ENCODE assay signal across 25 mouse cellular contexts in genomic region chr1:23855623-23856022, GRCm38 (mm10).
DNase-seq lines count a peak whose midpoint lies in the region; ATAC-seq and TF ChIP-seq lines count a peak whose summit lies in the region.
"Had no signal": no experiment of that assay in that cellular context is flagged by ENCODE, and none has a peak within 500 bp of the region (broad histone marks: within the 10 kb centered on the region; RNA-seq: fewer than 3 reads in every experiment).

No protein-coding gene starts in this region.

- TF ChIP-seq CTCF in hindbrain, postnatal 0 days (IDR thresholded peaks at IDR 0.05; ENCODE audit: low read depth) = no peak
- TF ChIP-seq CTCF in midbrain, postnatal 0 days (IDR thresholded peaks at IDR 0.05) = no peak

- 80% methylated on average over 3 of the region's 3 CpGs for WGBS in hindbrain, postnatal 0 days
- 91% methylated on average over 3 of the region's 3 CpGs for WGBS in hindbrain, embryonic 12.5 days
- 86% methylated on average over 3 of the region's 3 CpGs for WGBS in midbrain, postnatal 0 days
- 87% methylated on average over 3 of the region's 3 CpGs for WGBS in midbrain, embryonic 14.5 days

- H3K27ac ChIP-seq in hindbrain, postnatal 0 days = no peak overlapping the region
- H3K27ac ChIP-seq in hindbrain, embryonic 12.5 days = no peak overlapping the region
- no peak overlapping the region for H3K27ac ChIP-seq in midbrain, postnatal 0 days (ENCODE audit: low read depth, low read length)
- H3K27ac ChIP-seq in midbrain, embryonic 14.5 days (replicated peaks; ENCODE audit: low read depth, low read length) = no peak overlapping the region
- H3K27ac ChIP-seq: embryonic facial prominence, embryonic 10.5 days; embryonic facial prominence, embryonic 12.5 days; forebrain, embryonic 13.5 days; forebrain, embryonic 15.5 days had no signal

- DNase-seq in cerebellum, postnatal 10 days = peak; percentile 41 to 43
- no peak for DNase-seq in cerebellum, adult 18-20 months
- DNase-seq in hindbrain, postnatal 0 days (ENCODE audit: low spot score) = no peak
- peak; percentile 16 for DNase-seq in left cerebral cortex, postnatal 4 days
- DNase-seq in left cerebral cortex, postnatal 36 days (ENCODE audit: low spot score in 2 of 2) = no peak
- peak; percentile 19 for DNase-seq in midbrain, postnatal 0 days (ENCODE audit: low spot score)
- no peak for DNase-seq in midbrain, embryonic 14.5 days
- DNase-seq: adrenal gland, adult 8-10 months; adrenal gland, postnatal 14 days; adrenal gland, postnatal 36 days; B cell, adult 2 months; cerebellum, adult 11-12 months; cerebellum, adult 8-10 months; cerebellum, adult 9-11 months; cerebellum, postnatal 25 days had no signal

- no peak overlapping the region for H3K9ac ChIP-seq in hindbrain, postnatal 0 days (replicated peaks; ENCODE audit: low read length)
- no peak overlapping the region for H3K9ac ChIP-seq in hindbrain, embryonic 12.5 days
- H3K9ac ChIP-seq in midbrain, postnatal 0 days (replicated peaks; ENCODE audit: low read length, poor library complexity, severe bottlenecking) = no peak overlapping the region
- no peak overlapping the region for H3K9ac ChIP-seq in midbrain, embryonic 14.5 days (replicated peaks; ENCODE audit: low read length)
- H3K9ac ChIP-seq: embryonic facial prominence, embryonic 12.5 days; forebrain, embryonic 13.5 days; forebrain, embryonic 15.5 days had no signal

- H3K36me3 ChIP-seq in hindbrain, postnatal 0 days (ENCODE audit: insufficient read depth, low read length) = peaks cover 21% of the 10 kb centered on the region
- peaks cover 16% of the 10 kb centered on the region for H3K36me3 ChIP-seq in hindbrain, embryonic 12.5 days
- peaks cover 28% of the 10 kb centered on the region for H3K36me3 ChIP-seq in midbrain, postnatal 0 days (ENCODE audit: insufficient read depth, low read length)
- H3K36me3 ChIP-seq in midbrain, embryonic 14.5 days (ENCODE audit: control insufficient read depth, insufficient read depth, low read length) = peaks cover 34% of the 10 kb centered on the region

- no peaks in the 10 kb centered on the region for H3K4me1 ChIP-seq in hindbrain, postnatal 0 days (ENCODE audit: insufficient read depth, low read length)
- no peaks in the 10 kb centered on the region for H3K4me1 ChIP-seq in hindbrain, embryonic 12.5 days
- no peaks in the 10 kb centered on the region for H3K4me1 ChIP-seq in midbrain, postnatal 0 days (ENCODE audit: insufficient read depth, low read length)
- no peaks in the 10 kb centered on the region for H3K4me1 ChIP-seq in midbrain, embryonic 14.5 days (ENCODE audit: control insufficient read depth, insufficient read depth, low read length)
- H3K4me1 ChIP-seq: embryonic facial prominence, embryonic 10.5 days; embryonic facial prominence, embryonic 12.5 days; forebrain, embryonic 13.5 days; forebrain, embryonic 15.5 days had no signal

- no peaks in the 10 kb centered on the region for H3K9me3 ChIP-seq in hindbrain, postnatal 0 days (ENCODE audit: low read length)
- H3K9me3 ChIP-seq in hindbrain, embryonic 12.5 days (replicated peaks) = no peaks in the 10 kb centered on the region
- H3K9me3 ChIP-seq in midbrain, postnatal 0 days (ENCODE audit: low read length) = no peaks in the 10 kb centered on the region
- no peaks in the 10 kb centered on the region for H3K9me3 ChIP-seq in midbrain, embryonic 14.5 days (ENCODE audit: control insufficient read depth, low read length)
- H3K9me3 ChIP-seq: embryonic facial prominence, embryonic 10.5 days; embryonic facial prominence, embryonic 12.5 days; forebrain, embryonic 13.5 days; forebrain, embryonic 15.5 days; G1E had no signal

- ATAC-seq in hindbrain, postnatal 0 days = 0 out of 2 replicates have a peak, but pooled peaks have one; percentile 40
- ATAC-seq in hindbrain, embryonic 12.5 days (ENCODE audit: low FRiP score) = no peak
- ATAC-seq in midbrain, postnatal 0 days (ENCODE audit: low FRiP score) = no peak
- ATAC-seq in midbrain, embryonic 14.5 days (ENCODE audit: low FRiP score, low TSS enrichment) = no peak
- ATAC-seq: activated CD4-positive, CD25-positive, alpha-beta regulatory T cell, adult 4 months; CD4-positive, CD25-positive, alpha-beta regulatory T cell, adult 4 months; forebrain, embryonic 13.5 days; forebrain, embryonic 15.5 days; Patski had no signal

- H3K4me3 ChIP-seq in hindbrain, postnatal 0 days (ENCODE audit: low read length) = no peak overlapping the region
- no peak overlapping the region for H3K4me3 ChIP-seq in hindbrain, embryonic 12.5 days
- no peak overlapping the region for H3K4me3 ChIP-seq in midbrain, postnatal 0 days (ENCODE audit: low read depth, low read length)
- H3K4me3 ChIP-seq in midbrain, embryonic 14.5 days (replicated peaks; ENCODE audit: low read depth, low read length) = no peak overlapping the region
- H3K4me3 ChIP-seq: embryonic facial prominence, embryonic 10.5 days; embryonic facial prominence, embryonic 12.5 days; forebrain, embryonic 13.5 days; forebrain, embryonic 15.5 days had no signal

- intact Hi-C loops in left cerebral cortex, postnatal 4 days (cut with DNase I) = no loop called here
- intact Hi-C loops in left cerebral cortex, postnatal 36 days (cut with DNase I) = no loop called here

- no peak overlapping the region for H3K4me2 ChIP-seq in hindbrain, postnatal 0 days (ENCODE audit: low read depth, low read length)
- H3K4me2 ChIP-seq in hindbrain, embryonic 12.5 days (replicated peaks) = no peak overlapping the region
- no peak overlapping the region for H3K4me2 ChIP-seq in midbrain, postnatal 0 days (ENCODE audit: low read depth, low read length, poor library complexity, severe bottlenecking)
- H3K4me2 ChIP-seq in midbrain, embryonic 14.5 days (ENCODE audit: low read length) = no peak overlapping the region
- H3K4me2 ChIP-seq: embryonic facial prominence, embryonic 12.5 days; forebrain, embryonic 13.5 days; forebrain, embryonic 15.5 days had no signal

- no peaks in the 10 kb centered on the region for H3K27me3 ChIP-seq in hindbrain, postnatal 0 days (ENCODE audit: insufficient read depth, low read length)
- no peaks in the 10 kb centered on the region for H3K27me3 ChIP-seq in hindbrain, embryonic 12.5 days
- no peaks in the 10 kb centered on the region for H3K27me3 ChIP-seq in midbrain, postnatal 0 days (ENCODE audit: insufficient read depth, low read length)
- no peaks in the 10 kb centered on the region for H3K27me3 ChIP-seq in midbrain, embryonic 14.5 days (ENCODE audit: control insufficient read depth, insufficient read depth, low read length)
- H3K27me3 ChIP-seq: CH12.LX; embryonic facial prominence, embryonic 12.5 days; forebrain, embryonic 13.5 days; forebrain, embryonic 15.5 days; Patski had no signal

Comparison
In these comparisons a context has a peak if more than half of its experiments do, and no peak if none do; other contexts are left out.
1. DNase-seq: peak in cerebellum, postnatal 10 days (2 of 2), left cerebral cortex, postnatal 4 days (single experiment) and midbrain, postnatal 0 days (single experiment); none in cerebellum, adult 18-20 months (0 of 2), hindbrain, postnatal 0 days (single experiment), left cerebral cortex, postnatal 36 days (0 of 2) and midbrain, embryonic 14.5 days (single experiment).